Mouse (Mus musculus) MEL (cell line): Measurements from ENCODE around the gene Slc6a9. TPM values are rescaled to one million over a fixed set of nuclear protein-coding genes. Genes with fewer than 3 reads are reported as not detected.

Source experiments
- DNase-seq: peaks from one replicate; pipeline ENCODE4 v3.0.0; 2011; ENCODE audit warnings: low read depth, low spot score
- H3K27ac ChIP-seq: 2 replicates; pipeline ENCODE4 v1.5.1; 2012; ENCODE audit warnings: low read depth, mild to moderate bottlenecking, control low read depth, low read length, moderate library complexity; ENCODE audit not compliant: control insufficient read depth
- H3K27me3 ChIP-seq, 2 experiments: fragments of 150-350 bp in 1 of 2; sonication (generic) in 1 of 2; 2 replicates each; pipeline ENCODE4 v1.6.1; 2012; ENCODE audit warnings: low read length in 2 of 2, mild to moderate bottlenecking in 2 of 2, improper control_type of control experiment in 1 of 2, moderate library complexity in 1 of 2; ENCODE audit not compliant: insufficient read depth in 2 of 2, control insufficient read depth in 1 of 2
- H3K36me3 ChIP-seq, 2 experiments: 2 replicates each; pipeline ENCODE4 v1.6.1; 2012 to 2014; ENCODE audit warnings: low read length in 2 of 2, improper control_type of control experiment in 1 of 2, inconsistent platforms in 1 of 2, mild to moderate bottlenecking in 1 of 2; ENCODE audit not compliant: insufficient read depth in 2 of 2, control insufficient read depth in 1 of 2
- H3K4me1 ChIP-seq, 2 experiments: fragments of 150-350 bp in 1 of 2; sonication (generic) in 1 of 2; 2 replicates each; pipeline ENCODE4 v1.6.1; 2012; ENCODE audit warnings: low read length in 2 of 2, improper control_type of control experiment in 1 of 2, mild to moderate bottlenecking in 1 of 2; ENCODE audit not compliant: insufficient read depth in 2 of 2, control insufficient read depth in 1 of 2
- H3K4me3 ChIP-seq, 2 experiments: fragments of 150-350 bp in 1 of 2; sonication (generic) in 1 of 2; 2 replicates each; pipeline ENCODE4 v1.5.1; 2012; ENCODE audit warnings: low read depth in 2 of 2, low read length in 2 of 2, mild to moderate bottlenecking in 2 of 2, moderate library complexity in 2 of 2, control low read depth in 1 of 2, improper control_type of control experiment in 1 of 2; ENCODE audit not compliant: control insufficient read depth in 1 of 2, insufficient read depth in 1 of 2
- H3K79me2 ChIP-seq: 2 replicates; pipeline ENCODE4 v1.6.1; 2012; ENCODE audit warnings: mild to moderate bottlenecking, low read length, moderate library complexity; ENCODE audit not compliant: control insufficient read depth, poor library complexity, insufficient read depth
- H3K9ac ChIP-seq: 2 replicates; pipeline ENCODE4 v1.6.1; 2012; ENCODE audit warnings: low read depth, mild to moderate bottlenecking, control low read depth, low read length, moderate library complexity; ENCODE audit not compliant: control insufficient read depth, poor library complexity, severe bottlenecking
- H3K9me3 ChIP-seq: fragments of 150-350 bp; sonication (generic); replicated peaks from 2 replicates; pipeline ENCODE4 v1.6.1; 2012; ENCODE audit warnings: mild to moderate bottlenecking, low read length, improper control_type of control experiment, moderate library complexity; ENCODE audit not compliant: insufficient read depth
- CHD1 ChIP-seq: IDR thresholded peaks from 2 replicates; pipeline ENCODE4 v1.6.1; 2012; ENCODE audit warnings: low read depth, mild to moderate bottlenecking, inconsistent platforms, low read length, improper control_type of control experiment
- CHD2 ChIP-seq: IDR thresholded peaks from 2 replicates; pipeline ENCODE4 v1.6.1; 2011; ENCODE audit warnings: low read length, improper control_type of control experiment
- E2F4 ChIP-seq: IDR thresholded peaks from 2 replicates; pipeline ENCODE4 v1.6.1; 2011; ENCODE audit warnings: low read depth, low read length, improper control_type of control experiment, borderline replicate concordance
- ELF1 ChIP-seq: IDR thresholded peaks from 2 replicates; pipeline ENCODE4 v1.6.1; 2014; ENCODE audit warnings: low read depth, mild to moderate bottlenecking, inconsistent platforms, low read length, improper control_type of control experiment, moderate library complexity
- ETS1 ChIP-seq: IDR thresholded peaks from 2 replicates; pipeline ENCODE4 v1.6.1; 2012; ENCODE audit warnings: low read depth, mild to moderate bottlenecking, inconsistent platforms, low read length, improper control_type of control experiment, moderate library complexity
- KAT2A ChIP-seq: conservative IDR thresholded peaks from 2 replicates; pipeline ENCODE4 v1.6.1; 2012; ENCODE audit warnings: low read depth, low read length, improper control_type of control experiment, inconsistent platforms
- MAFK ChIP-seq: IDR thresholded peaks from 2 replicates; pipeline ENCODE4 v1.6.1; 2011; ENCODE audit warnings: low read depth, mild to moderate bottlenecking, low read length, improper control_type of control experiment, borderline replicate concordance
- MAX ChIP-seq: IDR thresholded peaks from 2 replicates; pipeline ENCODE4 v1.6.1; 2011; ENCODE audit warnings: low read length, improper control_type of control experiment
- MEF2A ChIP-seq: IDR thresholded peaks from 2 replicates; pipeline ENCODE4 v1.6.1; 2014; ENCODE audit warnings: low read depth, mild to moderate bottlenecking, inconsistent platforms, low read length, improper control_type of control experiment; ENCODE audit not compliant: poor library complexity, insufficient replicate concordance, severe bottlenecking; ENCODE audit errors: extremely low read depth
- MXI1 ChIP-seq: IDR thresholded peaks from 2 replicates; pipeline ENCODE4 v1.6.1; 2011; ENCODE audit warnings: mild to moderate bottlenecking, low read depth, low read length, improper control_type of control experiment
- MYB ChIP-seq: IDR thresholded peaks from 2 replicates; pipeline ENCODE4 v1.6.1; 2011; ENCODE audit warnings: mild to moderate bottlenecking, low read depth, low read length, improper control_type of control experiment
- MYC ChIP-seq: IDR thresholded peaks from 2 replicates; pipeline ENCODE4 v1.6.1; 2011; ENCODE audit warnings: low read depth, mild to moderate bottlenecking, low read length, improper control_type of control experiment, moderate library complexity
- POLR2AphosphoS5 ChIP-seq: IDR thresholded peaks from 2 replicates; pipeline ENCODE4 v1.6.1; 2012; ENCODE audit warnings: low read depth, borderline replicate concordance, mild to moderate bottlenecking, inconsistent platforms, low read length, moderate library complexity, mixed read lengths
- RAD21 ChIP-seq: IDR thresholded peaks from 2 replicates; pipeline ENCODE4 v1.6.1; 2011; ENCODE audit warnings: mild to moderate bottlenecking, low read depth, low read length, improper control_type of control experiment
- RCOR1 ChIP-seq: IDR thresholded peaks from 2 replicates; pipeline ENCODE4 v1.6.1; 2012; ENCODE audit warnings: low read depth, mild to moderate bottlenecking, inconsistent platforms, low read length, improper control_type of control experiment
- SMC3 ChIP-seq: IDR thresholded peaks from 2 replicates; pipeline ENCODE4 v1.6.1; 2011; ENCODE audit warnings: low read depth, low read length, improper control_type of control experiment
- TAL1 ChIP-seq: IDR thresholded peaks from 2 replicates; pipeline ENCODE4 v1.6.1; 2012; ENCODE audit warnings: mild to moderate bottlenecking, inconsistent platforms, low read length, moderate library complexity, mixed read lengths
- TBP ChIP-seq: IDR thresholded peaks from 2 replicates; pipeline ENCODE4 v1.8.0; 2011; ENCODE audit warnings: low read depth, low read length, improper control_type of control experiment
- USF1 ChIP-seq: IDR thresholded peaks from 2 replicates; pipeline ENCODE4 v1.6.1; 2014; ENCODE audit warnings: low read depth, mild to moderate bottlenecking, inconsistent platforms, low read length, improper control_type of control experiment, moderate library complexity
- USF2 ChIP-seq, 2 experiments: IDR thresholded peaks; 2 replicates each; pipeline ENCODE4 v1.6.1; 2011 to 2012; ENCODE audit warnings: improper control_type of control experiment in 2 of 2, low read length in 2 of 2, borderline replicate concordance in 1 of 2, inconsistent platforms in 1 of 2, low read depth in 1 of 2, mild to moderate bottlenecking in 1 of 2; ENCODE audit not compliant: insufficient read depth in 1 of 2
- ZC3H11A ChIP-seq: IDR thresholded peaks from 2 replicates; pipeline ENCODE4 v1.6.1; 2012; ENCODE audit warnings: low read depth, mild to moderate bottlenecking, inconsistent platforms, low read length, improper control_type of control experiment
- ZMIZ1 ChIP-seq: IDR thresholded peaks from 2 replicates; pipeline ENCODE4 v1.6.1; 2012; ENCODE audit warnings: low read depth, mild to moderate bottlenecking, inconsistent platforms, low read length, improper control_type of control experiment, moderate library complexity
- polyA plus RNA-seq, 2 experiments: library from polyadenylated mRNA; stranded (reverse) in 1 of 2; unstranded in 1 of 2; fragments of >175 nt in 1 of 2; fragments of >200 nt in 1 of 2; gene quantifications; 2 replicates each; pipeline versions ENCODE4 v1.2.1 to v1.2.4; 2012; ENCODE audit warnings: low replicate concordance in 2 of 2, low read depth in 1 of 2; ENCODE audit not compliant: insufficient read length in 2 of 2, insufficient read depth in 1 of 2, missing spikeins in 1 of 2
- total RNA-seq: library from RNA; depleted of rRNA; stranded (reverse); fragments of 300-350 nt; gene quantifications from 2 replicates; pipeline ENCODE4 v1.2.3, GENCODE M21; 2012

Gene Slc6a9
- total and polyA plus RNA-seq, 3 experiments: 3.2 to 21.2 TPM; not detected in 1

DNA sequence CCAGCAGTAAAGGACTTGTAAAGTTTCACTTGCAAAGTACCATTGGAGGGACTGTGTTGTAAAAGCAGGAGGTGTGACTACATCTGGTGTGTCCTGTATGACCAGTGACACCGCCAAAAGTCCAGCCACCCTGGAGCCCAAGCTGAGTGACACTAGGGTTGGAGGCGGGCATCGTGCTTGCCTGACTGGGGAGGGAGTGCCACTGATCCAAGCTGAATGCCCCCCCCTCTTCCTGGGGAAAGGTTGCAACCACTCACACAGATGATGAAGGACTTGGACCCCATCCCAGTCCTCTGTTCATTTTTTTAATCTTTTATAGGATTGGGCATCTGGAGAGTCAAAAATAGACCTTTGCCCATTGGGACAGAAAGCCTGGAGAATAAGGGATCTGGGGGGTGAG lies 7.3 kb downstream of the Slc6a9 start:
- peaks cover 4 to 15% of the 10 kb centered on the region in 2 experiments for H3K4me1 ChIP-seq
- H3K9me3 ChIP-seq: no peaks in the 10 kb centered on the region
- H3K79me2 ChIP-seq: no peaks in the 10 kb centered on the region
- no peak overlapping the region for H3K4me3 ChIP-seq
- TF ChIP-seq E2F4 (no peak), ETS1 (no peak), RAD21 (no peak), SMC3 (no peak), MAX (no peak), USF2 (IDR thresholded peaks at IDR 0.05; ENCODE audit: borderline replicate concordance in 1 of 2, insufficient read depth in 1 of 2, low read depth in 1 of 2, low read length in 2 of 2) (no peak), KAT2A (no peak), ELF1 (no peak), RCOR1 (no peak), MYC (no peak)
- no peak for DNase-seq
- H3K36me3 ChIP-seq: peaks cover 0 to 14% of the 10 kb centered on the region in 2 experiments; a peak in 3 of 4 replicates
- no peak overlapping the region for H3K27ac ChIP-seq
- no peak overlapping the region for H3K9ac ChIP-seq
- H3K27me3 ChIP-seq: no peaks in the 10 kb centered on the region

- H3K9ac ChIP-seq: no peak overlapping the region
- H3K4me1 ChIP-seq: peaks cover 0 to 3% of the 10 kb centered on the region in 2 experiments; a peak in 2 of 4 replicates
- H3K27ac ChIP-seq: no peak overlapping the region
- H3K79me2 ChIP-seq: no peaks in the 10 kb centered on the region
- H3K36me3 ChIP-seq: peaks cover 0 to 2% of the 10 kb centered on the region in 2 experiments; a peak in 2 of 4 replicates
- H3K4me3 ChIP-seq: no peak overlapping the region
- H3K27me3 ChIP-seq: no peaks in the 10 kb centered on the region
- no peaks in the 10 kb centered on the region for H3K9me3 ChIP-seq
- TF ChIP-seq ZC3H11A (no peak), SMC3 (no peak), MEF2A (no peak), TBP (no peak), CHD1 (no peak), RAD21 (no peak), ETS1 (no peak), MYB (no peak), MXI1 (no peak), USF1 (no peak), MAX (no peak), RCOR1 (no peak), CHD2 (no peak), ZMIZ1 (no peak), TAL1 (no peak), POLR2AphosphoS5 (no peak), MAFK (no peak)
- TF ChIP-seq, all 39 proteins: peak for 0
- DNase-seq: no peak
These were observed 8.8 kb downstream of the Slc6a9 start for GRCm38 (mm10) chr4:117843101-117843500.
